Mouse (Mus musculus): ENCODE measurements around the gene Rchy1.

- no peak for TF ChIP-seq CTCF (IDR thresholded peaks at IDR 0.05; ENCODE audit: control insufficient read depth, insufficient read depth, insufficient read length)
- TF ChIP-seq USF1 (IDR thresholded peaks at IDR 0.05; ENCODE audit: low read depth): no peak
- TF ChIP-seq MYOG (IDR thresholded peaks at IDR 0.05; ENCODE audit: control insufficient read depth, extremely low read depth, insufficient read length): no peak
- TF ChIP-seq MAX (IDR thresholded peaks at IDR 0.05): no peak
- no peak for TF ChIP-seq CEBPB (IDR thresholded peaks at IDR 0.05; ENCODE audit: low read depth)
- no peak for TF ChIP-seq FOSL1 (IDR thresholded peaks at IDR 0.05; ENCODE audit: insufficient read depth, low read length, poor library complexity, severe bottlenecking)
Observed at GRCm38 (mm10) chr5:91994546-91994945, 31.7 kb upstream of the Rchy1 start.

All from C2C12 (cell line).